Mouse (Mus musculus): ENCODE measurements around the gene Zfp287. TPM values are rescaled to one million over a fixed set of nuclear protein-coding genes. Genes with fewer than 3 reads are reported as not detected.
A peak's percentile ranks its signal among the peaks of the same experiment; 100 is the strongest.

The Zfp287 gene
- polyA plus RNA-seq, 1 experiment: 2.7 TPM

GRCm38 (mm10) chr11:62678778-62679354 lies 52.8 kb downstream of the Zfp287 start:
- TF ChIP-seq CTCF (IDR thresholded peaks at IDR 0.05; ENCODE audit: control insufficient read depth, insufficient read depth, insufficient replicate concordance, low read depth, low read length) (no peak), POLR2A (IDR thresholded peaks at IDR 0.05; ENCODE audit: control insufficient read depth, low read depth, low read length) (no peak)
- no peaks in the 10 kb centered on the region for H3K27me3 ChIP-seq (ENCODE audit: control insufficient read depth, insufficient read depth, low read length)

DNA sequence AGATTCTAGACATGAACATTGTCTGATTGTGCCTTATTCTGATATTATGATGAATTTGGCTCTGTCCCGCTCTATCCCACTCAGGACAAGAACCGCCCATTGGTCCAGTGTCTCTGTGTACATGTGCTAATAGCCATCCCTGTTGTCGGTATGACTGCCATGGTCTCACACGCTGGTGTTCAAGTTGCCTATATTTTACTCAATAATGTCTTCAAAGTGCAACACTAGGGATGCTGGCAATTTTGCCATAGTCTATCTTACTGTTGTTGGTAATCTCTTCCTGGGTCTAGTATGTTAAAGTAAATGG lies 55.5 kb downstream of the Zfp287 start:
- Histone ChIP-seq H3K27ac (ENCODE audit: control insufficient read depth, insufficient read depth, low read depth, low read length) (no peak overlapping the region), H3K4me1 (ENCODE audit: control insufficient read depth, insufficient read depth, low read length) (no peaks in the 10 kb centered on the region), H3K36me3 (ENCODE audit: control insufficient read depth, insufficient read depth, low read length) (no peaks in the 10 kb centered on the region), H3K27me3 (ENCODE audit: control insufficient read depth, insufficient read depth, low read length) (no peaks in the 10 kb centered on the region), H3K4me3 (ENCODE audit: control insufficient read depth, low read depth, low read length) (no peak overlapping the region)
- TF ChIP-seq CTCF (IDR thresholded peaks at IDR 0.05; ENCODE audit: control insufficient read depth, insufficient read depth, insufficient replicate concordance, low read depth, low read length) (no peak), POLR2A (IDR thresholded peaks at IDR 0.05; ENCODE audit: control insufficient read depth, low read depth, low read length) (no peak)

More at GRCm38 (mm10) chr11:62678778-62679354, 52.8 kb downstream of the Zfp287 start:
- H3K4me1 ChIP-seq (ENCODE audit: control insufficient read depth, insufficient read depth, low read length): no peaks in the 10 kb centered on the region
- H3K27ac ChIP-seq (ENCODE audit: control insufficient read depth, insufficient read depth, low read depth, low read length): no peak overlapping the region
- no peak overlapping the region for H3K4me3 ChIP-seq (ENCODE audit: control insufficient read depth, low read depth, low read length)
- H3K36me3 ChIP-seq (ENCODE audit: control insufficient read depth, insufficient read depth, low read length): no peaks in the 10 kb centered on the region

DNA sequence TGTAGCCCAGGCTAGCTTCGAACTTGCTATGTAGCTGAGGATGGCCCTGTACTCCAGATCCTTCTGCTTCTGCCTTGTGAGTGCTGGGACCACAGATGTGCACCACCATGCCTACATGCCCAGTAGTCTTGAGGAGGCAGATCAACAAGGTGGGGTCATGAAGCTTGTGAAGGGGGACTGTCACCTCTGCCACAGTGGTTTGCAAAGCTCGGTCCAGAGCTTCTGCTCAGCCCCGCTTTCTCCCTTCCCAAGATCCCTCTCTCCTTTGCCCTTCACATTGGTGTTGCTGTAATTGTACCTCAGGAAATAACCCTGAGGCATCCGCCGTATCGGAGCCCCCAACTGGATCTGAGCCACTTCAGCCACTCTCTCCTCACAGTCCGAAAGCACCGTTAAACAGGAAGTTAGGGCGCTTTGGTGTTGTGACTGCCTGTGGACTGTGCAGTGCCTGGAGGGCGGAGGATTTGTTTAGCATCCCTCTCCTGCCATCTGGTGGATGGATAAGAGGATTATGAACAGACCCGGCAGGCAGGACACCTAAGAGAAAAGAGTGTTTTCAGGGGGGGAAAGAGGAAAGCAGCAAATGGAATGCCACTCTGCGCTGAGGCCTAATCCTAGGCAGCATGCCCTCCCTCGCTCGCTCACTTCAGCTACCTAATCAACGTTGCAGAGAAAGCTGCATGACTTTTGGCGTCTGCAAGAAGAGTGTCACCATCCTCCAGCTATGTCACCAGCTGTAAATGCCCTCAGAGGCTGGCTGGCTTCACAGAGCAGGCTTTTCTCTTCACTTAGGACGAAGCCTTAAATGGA lies 56.0 kb downstream of the Zfp287 start:
- TF ChIP-seq POLR2A (IDR thresholded peaks at IDR 0.05; ENCODE audit: control insufficient read depth, low read depth, low read length) (0 out of 2 replicates have a peak, but pooled peaks have one; percentile 10), CTCF (IDR thresholded peaks at IDR 0.05; ENCODE audit: control insufficient read depth, insufficient read depth, insufficient replicate concordance, low read depth, low read length) (peak; percentile 53; the same call in 1 of the 2 replicates)
- Histone ChIP-seq H3K27ac (ENCODE audit: control insufficient read depth, insufficient read depth, low read depth, low read length) (no peak overlapping the region), H3K27me3 (ENCODE audit: control insufficient read depth, insufficient read depth, low read length) (no peaks in the 10 kb centered on the region), H3K4me3 (ENCODE audit: control insufficient read depth, low read depth, low read length) (no peak overlapping the region), H3K4me1 (ENCODE audit: control insufficient read depth, insufficient read depth, low read length) (no peaks in the 10 kb centered on the region), H3K36me3 (ENCODE audit: control insufficient read depth, insufficient read depth, low read length) (no peaks in the 10 kb centered on the region)

GRCm38 (mm10) chr11:62670006-62670405 lies 61.7 kb downstream of the Zfp287 start:
- H3K36me3 ChIP-seq (ENCODE audit: control insufficient read depth, insufficient read depth, low read length): no peaks in the 10 kb centered on the region
- H3K27me3 ChIP-seq (ENCODE audit: control insufficient read depth, insufficient read depth, low read length): no peaks in the 10 kb centered on the region
- H3K4me3 ChIP-seq (ENCODE audit: control insufficient read depth, low read depth, low read length): no peak overlapping the region
- no peak for TF ChIP-seq CTCF (IDR thresholded peaks at IDR 0.05; ENCODE audit: control insufficient read depth, insufficient read depth, insufficient replicate concordance, low read depth, low read length)
- no peak for TF ChIP-seq POLR2A (IDR thresholded peaks at IDR 0.05; ENCODE audit: control insufficient read depth, low read depth, low read length)
- peaks cover 2% of the 10 kb centered on the region for H3K4me1 ChIP-seq (ENCODE audit: control insufficient read depth, insufficient read depth, low read length)
- no peak overlapping the region for H3K27ac ChIP-seq (ENCODE audit: control insufficient read depth, insufficient read depth, low read depth, low read length)

DNA sequence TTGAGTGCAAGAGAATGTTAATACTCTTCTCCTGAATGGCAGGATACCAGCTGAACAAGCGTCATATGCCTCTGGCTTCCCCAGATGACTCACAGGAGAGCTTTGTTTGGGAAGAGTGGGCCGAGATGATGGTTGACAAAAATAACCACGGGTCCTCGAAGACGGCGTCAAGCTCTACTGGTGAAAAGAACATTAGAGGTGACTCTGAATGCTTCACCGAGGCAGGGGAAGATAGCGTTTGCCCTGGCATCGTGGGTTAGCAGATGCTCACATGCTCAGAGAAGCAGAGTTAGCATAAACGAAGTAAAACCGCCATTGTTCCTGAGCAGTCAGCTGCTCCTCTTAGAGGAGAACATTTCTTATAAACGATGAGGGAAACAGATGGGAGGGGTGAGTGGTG lies 62.2 kb downstream of the Zfp287 start:
- TF ChIP-seq POLR2A (IDR thresholded peaks at IDR 0.05; ENCODE audit: control insufficient read depth, low read depth, low read length) (no peak), CTCF (IDR thresholded peaks at IDR 0.05; ENCODE audit: control insufficient read depth, insufficient read depth, insufficient replicate concordance, low read depth, low read length) (no peak)
- Histone ChIP-seq H3K36me3 (ENCODE audit: control insufficient read depth, insufficient read depth, low read length) (no peaks in the 10 kb centered on the region), H3K27ac (ENCODE audit: control insufficient read depth, insufficient read depth, low read depth, low read length) (no peak overlapping the region), H3K27me3 (ENCODE audit: control insufficient read depth, insufficient read depth, low read length) (no peaks in the 10 kb centered on the region), H3K4me3 (ENCODE audit: control insufficient read depth, low read depth, low read length) (no peak overlapping the region), H3K4me1 (ENCODE audit: control insufficient read depth, insufficient read depth, low read length) (peaks cover 2% of the 10 kb centered on the region)

GRCm38 (mm10) chr11:62668986-62669385 lies 62.7 kb downstream of the Zfp287 start:
- Histone ChIP-seq H3K36me3 (ENCODE audit: control insufficient read depth, insufficient read depth, low read length) (no peaks in the 10 kb centered on the region), H3K27me3 (ENCODE audit: control insufficient read depth, insufficient read depth, low read length) (no peaks in the 10 kb centered on the region), H3K4me3 (ENCODE audit: control insufficient read depth, low read depth, low read length) (no peak overlapping the region), H3K27ac (ENCODE audit: control insufficient read depth, insufficient read depth, low read depth, low read length) (no peak overlapping the region), H3K4me1 (ENCODE audit: control insufficient read depth, insufficient read depth, low read length) (peaks cover 2% of the 10 kb centered on the region)
- TF ChIP-seq CTCF (IDR thresholded peaks at IDR 0.05; ENCODE audit: control insufficient read depth, insufficient read depth, insufficient replicate concordance, low read depth, low read length) (no peak), POLR2A (IDR thresholded peaks at IDR 0.05; ENCODE audit: control insufficient read depth, low read depth, low read length) (no peak)

DNA sequence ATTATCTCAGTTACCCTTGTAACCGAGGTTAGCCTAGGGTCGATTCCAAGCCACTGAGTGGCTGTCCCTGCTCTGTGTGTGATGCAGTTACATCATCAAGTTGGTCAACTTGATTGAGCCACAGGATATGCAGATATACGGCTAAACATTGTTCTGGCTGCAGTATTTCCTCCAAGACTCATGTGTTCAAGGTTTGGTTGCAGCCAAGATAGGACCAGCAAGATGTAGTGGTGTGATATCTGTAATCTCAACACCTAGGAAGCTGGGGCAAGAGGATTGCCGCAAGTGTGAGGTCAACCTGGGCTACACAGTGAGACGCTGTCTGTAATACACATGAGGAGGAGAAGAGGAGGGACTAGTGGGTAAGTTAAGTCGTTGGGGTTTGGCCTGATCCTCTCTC lies 67.5 kb downstream of the Zfp287 start:
- Histone ChIP-seq H3K27me3 (ENCODE audit: control insufficient read depth, insufficient read depth, low read length) (no peaks in the 10 kb centered on the region), H3K27ac (ENCODE audit: control insufficient read depth, insufficient read depth, low read depth, low read length) (no peak overlapping the region), H3K4me3 (ENCODE audit: control insufficient read depth, low read depth, low read length) (no peak overlapping the region), H3K4me1 (ENCODE audit: control insufficient read depth, insufficient read depth, low read length) (peaks cover 2% of the 10 kb centered on the region), H3K36me3 (ENCODE audit: control insufficient read depth, insufficient read depth, low read length) (no peaks in the 10 kb centered on the region)
- TF ChIP-seq POLR2A (IDR thresholded peaks at IDR 0.05; ENCODE audit: control insufficient read depth, low read depth, low read length) (no peak), CTCF (IDR thresholded peaks at IDR 0.05; ENCODE audit: control insufficient read depth, insufficient read depth, insufficient replicate concordance, low read depth, low read length) (no peak)
